Mouse (Mus musculus): ENCODE measurements at regions not wholly inside any gene's neighbourhood (a gene's known extent, or its start where the extent isn't known, plus 50 kb on each side); places are given as distances from the start of the nearest gene placed in this dataset.
A peak's percentile ranks its signal among the peaks of the same experiment; 100 is the strongest.

- DNase-seq (ENCODE audit: inconsistent ontology term), result peak; percentile 12
These were observed 217.9 kb downstream of the Nedd1 start for GRCm38 (mm10) chr10:92504271-92504670.

DNA sequence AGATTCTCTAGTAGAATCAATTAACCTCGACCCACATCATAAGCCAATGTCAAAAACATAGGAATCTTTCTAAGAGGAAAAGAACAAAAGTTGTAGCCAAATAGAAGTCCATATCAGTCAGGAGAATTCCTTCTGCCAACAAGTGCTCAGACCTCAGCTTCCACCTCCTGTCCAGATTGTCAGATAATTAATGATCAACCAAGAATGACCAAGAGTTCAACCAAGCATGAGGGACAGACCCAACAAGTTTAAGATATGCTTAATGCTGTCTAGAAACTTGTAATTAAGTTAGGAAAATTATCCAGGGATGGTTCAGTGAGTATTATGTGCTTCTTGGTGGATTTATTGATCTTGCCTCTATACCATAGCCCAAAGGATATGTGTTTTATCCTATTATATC is 238.6 kb downstream of the Nedd1 start:
- no peak for DNase-seq (ENCODE audit: inconsistent ontology term)

GRCm38 (mm10) chr10:92473282-92473681 is 248.9 kb downstream of the Nedd1 start:
- DNase-seq (ENCODE audit: inconsistent ontology term), result no peak

GRCm38 (mm10) chr10:92471111-92471510 is 251.1 kb downstream of the Nedd1 start:
- DNase-seq (ENCODE audit: inconsistent ontology term), result no peak

- DNase-seq (ENCODE audit: inconsistent ontology term), result no peak
These were observed 267.0 kb downstream of the Nedd1 start for GRCm38 (mm10) chr10:92455195-92455594.

DNA sequence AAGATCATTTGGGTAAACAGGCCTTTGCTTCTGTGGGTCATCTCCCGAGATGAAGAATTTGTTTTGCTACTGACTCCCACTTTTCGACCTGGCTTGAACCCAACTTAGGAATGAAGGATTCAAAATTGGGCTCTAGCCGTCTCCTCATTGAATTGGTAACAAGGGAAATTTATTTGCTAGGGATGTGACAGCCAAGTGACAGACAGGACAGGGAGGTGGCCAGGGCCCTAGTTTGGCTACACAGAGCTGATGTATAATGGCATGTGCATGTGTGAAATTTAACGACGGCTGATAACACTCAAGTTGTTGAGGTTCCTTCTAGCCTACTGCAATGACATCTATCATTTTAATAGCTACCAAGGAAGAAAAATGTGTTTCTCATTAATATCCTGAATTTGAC is 268.7 kb downstream of the Nedd1 start:
- no peak for DNase-seq (ENCODE audit: inconsistent ontology term)

DNA sequence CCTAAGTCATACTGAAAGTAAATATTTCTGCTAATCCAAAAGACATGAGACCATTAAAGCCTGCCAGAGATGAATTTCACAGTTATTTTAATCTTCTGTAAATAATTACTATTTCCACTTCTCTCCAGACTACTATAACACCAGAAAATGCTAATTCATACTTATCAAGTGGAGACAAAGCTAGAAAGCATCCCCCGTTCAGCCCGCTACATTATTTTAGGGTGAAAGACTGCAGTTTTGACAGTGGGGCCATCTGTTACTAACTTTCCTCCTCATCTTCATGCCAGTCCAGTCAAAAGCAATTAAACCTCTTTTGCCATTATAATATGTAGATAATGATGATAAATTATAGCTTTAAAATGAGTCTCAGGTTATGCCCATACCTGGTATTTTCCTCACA is 276.3 kb downstream of the Nedd1 start:
- no peak for DNase-seq (ENCODE audit: inconsistent ontology term)

DNA sequence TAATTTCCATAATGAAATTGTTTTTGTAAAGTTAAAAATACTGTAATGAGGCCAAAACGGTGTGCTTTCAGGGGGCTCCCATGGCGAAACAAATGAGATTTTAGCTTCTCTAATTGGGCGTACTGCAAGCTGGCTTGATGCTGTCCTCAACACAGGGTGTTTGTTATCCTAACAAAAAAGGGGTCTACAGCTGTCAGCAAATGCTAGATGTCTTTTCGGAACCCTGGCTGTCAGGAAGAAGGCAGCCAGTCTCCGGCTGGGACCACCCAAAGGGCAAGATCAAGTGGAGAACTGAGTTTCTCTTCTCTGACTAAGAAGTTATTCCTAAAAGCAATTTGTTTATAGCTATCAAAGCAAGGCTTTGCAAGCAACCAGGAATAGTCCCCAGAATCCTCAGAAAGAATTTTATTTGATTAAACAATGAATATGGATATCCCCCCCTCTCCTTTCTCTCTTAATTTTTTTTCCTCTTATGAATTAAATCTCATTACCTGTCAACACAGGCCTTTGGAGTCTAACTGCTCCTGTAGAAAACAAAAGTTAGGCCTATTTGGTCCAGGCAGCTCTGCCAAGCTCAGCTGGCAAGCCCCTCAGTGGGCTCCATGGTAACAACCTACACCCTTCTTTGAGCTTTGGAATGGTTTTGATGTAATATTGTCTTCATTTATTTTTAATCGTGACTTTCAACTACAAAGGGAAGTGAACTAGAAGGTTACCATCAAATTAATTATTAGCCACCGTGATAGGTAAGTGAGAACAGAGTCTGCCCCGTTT is 283.4 kb downstream of the Nedd1 start:
- DNase-seq (ENCODE audit: inconsistent ontology term), result no peak

DNA sequence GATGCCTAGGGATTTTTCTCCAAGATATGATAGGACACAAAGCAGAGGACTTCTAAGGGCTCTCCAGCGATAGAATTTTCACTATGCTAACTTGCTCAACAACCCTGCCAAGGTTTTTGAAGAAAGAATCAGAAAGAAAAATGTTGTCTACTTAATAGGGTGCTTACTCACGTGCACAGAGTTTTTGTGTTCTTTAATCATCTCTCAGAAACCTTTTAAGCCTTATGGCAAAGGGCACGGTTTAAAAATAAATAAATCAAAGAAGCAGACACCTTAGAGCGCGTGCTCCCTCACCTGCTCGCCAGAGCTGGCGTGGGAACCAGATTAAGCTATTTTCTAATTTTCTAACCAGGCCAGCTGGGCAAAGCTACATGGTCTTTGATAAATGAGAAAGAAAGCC is 293.0 kb downstream of the Nedd1 start:
- DNase-seq (ENCODE audit: inconsistent ontology term), result no peak

- no peak for DNase-seq (ENCODE audit: inconsistent ontology term)
These were observed 294.2 kb downstream of the Nedd1 start for GRCm38 (mm10) chr10:92428026-92428425.

DNA sequence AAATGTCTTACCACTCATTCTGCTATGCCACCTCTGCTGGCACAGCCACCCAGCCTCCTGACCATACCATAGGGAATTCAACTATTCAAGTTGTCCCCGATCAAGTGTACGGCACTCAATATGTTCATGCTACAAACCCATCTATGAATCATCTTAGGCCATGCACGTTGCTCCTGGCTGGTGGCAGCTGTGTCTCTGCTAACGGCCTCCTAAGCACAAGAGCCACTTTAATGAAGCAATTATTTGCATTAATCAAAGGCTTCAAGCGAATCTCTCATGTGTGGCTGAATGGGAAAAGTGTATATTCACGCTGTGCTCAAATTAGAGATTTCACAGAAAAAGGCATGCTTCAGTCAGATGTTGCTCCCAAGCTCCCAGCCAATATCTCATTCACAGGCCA is 295.8 kb downstream of the Nedd1 start:
- DNase-seq (ENCODE audit: inconsistent ontology term), result peak; percentile 76

DNA sequence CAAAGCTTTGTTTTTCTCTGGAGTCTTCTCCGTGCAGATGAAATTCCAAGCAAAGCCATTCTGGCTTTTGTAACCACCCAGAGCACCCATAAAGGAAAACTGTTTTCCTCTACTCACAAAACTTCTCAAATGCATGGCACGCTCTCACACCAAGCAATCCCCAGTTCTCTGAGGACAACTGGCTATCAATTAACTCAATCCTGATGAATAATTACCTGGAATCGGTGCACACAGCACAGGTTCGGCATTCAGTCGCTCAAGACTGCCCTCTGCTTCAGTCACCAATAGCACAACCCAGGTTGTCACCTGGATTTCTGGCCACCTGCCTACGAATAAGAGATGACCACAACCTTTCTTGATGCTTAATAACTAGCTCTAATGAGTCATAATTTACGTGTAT is 309.5 kb downstream of the Nedd1 start:
- no peak for DNase-seq (ENCODE audit: inconsistent ontology term)

GRCm38 (mm10) chr10:92410813-92411325 is 311.4 kb downstream of the Nedd1 start:
- no peak for DNase-seq (ENCODE audit: inconsistent ontology term)

- DNase-seq (ENCODE audit: inconsistent ontology term), result no peak
These were observed 317.4 kb downstream of the Nedd1 start for GRCm38 (mm10) chr10:92404697-92405293.

- DNase-seq (ENCODE audit: inconsistent ontology term), result no peak
These were observed 321.6 kb downstream of the Nedd1 start for GRCm38 (mm10) chr10:92400587-92401090.

DNA sequence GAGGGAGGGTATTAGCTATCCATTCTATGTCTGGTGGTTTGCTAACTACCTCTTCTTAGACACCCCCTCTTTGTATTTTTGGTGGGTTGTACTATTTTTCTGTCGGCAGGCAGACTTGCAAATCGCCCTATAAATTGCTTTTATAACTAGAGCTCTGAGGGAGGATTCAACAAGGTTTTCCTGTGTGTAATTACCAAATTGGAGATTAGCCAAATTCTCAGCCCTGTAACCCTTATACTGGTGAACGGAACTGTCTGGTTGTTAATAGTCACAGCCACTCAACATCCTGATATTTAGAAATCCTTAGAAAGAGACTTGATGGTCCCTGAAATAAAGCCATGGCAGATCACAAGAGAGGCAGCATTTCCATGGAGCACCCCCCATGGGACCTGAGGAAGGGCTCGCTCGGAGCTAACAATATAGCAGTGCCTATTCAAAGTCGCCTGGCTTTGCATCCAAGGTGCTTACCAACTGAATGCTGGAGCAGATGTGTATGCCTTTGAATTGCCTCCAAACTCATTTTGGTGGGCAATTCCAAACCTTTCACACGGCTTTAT is 333.0 kb downstream of the Nedd1 start:
- DNase-seq (ENCODE audit: inconsistent ontology term), result no peak

GRCm38 (mm10) chr10:92367126-92367525 is 355.1 kb downstream of the Nedd1 start:
- DNase-seq (ENCODE audit: inconsistent ontology term), result peak; percentile 34

GRCm38 (mm10) chr10:92356738-92357137 is 365.5 kb downstream of the Nedd1 start:
- DNase-seq (ENCODE audit: inconsistent ontology term), result no peak

DNA sequence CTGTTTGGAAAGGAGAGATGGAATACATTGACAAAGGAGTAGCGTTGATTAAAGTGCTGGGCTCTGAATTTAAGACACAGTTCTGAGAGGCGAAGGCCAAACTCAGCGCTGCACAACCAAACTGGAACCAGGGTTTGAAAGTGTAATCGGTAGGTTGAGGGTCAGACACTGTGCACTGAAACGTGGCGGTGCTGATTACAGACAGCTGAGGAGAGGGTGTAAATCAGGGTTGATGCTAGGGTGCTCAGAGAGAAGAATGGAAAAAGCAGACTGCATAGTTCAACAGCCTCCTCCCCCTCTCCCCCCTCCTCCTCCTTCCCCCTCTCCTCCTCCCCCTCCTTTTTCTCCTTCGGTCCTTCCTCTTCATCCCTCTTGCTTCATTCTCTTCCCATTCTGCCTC is 373.2 kb downstream of the Nedd1 start:
- DNase-seq (ENCODE audit: inconsistent ontology term), result no peak

- DNase-seq (ENCODE audit: inconsistent ontology term), result no peak
These were observed 374.1 kb downstream of the Nedd1 start for GRCm38 (mm10) chr10:92347960-92348675.

GRCm38 (mm10) chr10:92339671-92340070 is 382.5 kb downstream of the Nedd1 start:
- no peak for DNase-seq (ENCODE audit: inconsistent ontology term)

DNA sequence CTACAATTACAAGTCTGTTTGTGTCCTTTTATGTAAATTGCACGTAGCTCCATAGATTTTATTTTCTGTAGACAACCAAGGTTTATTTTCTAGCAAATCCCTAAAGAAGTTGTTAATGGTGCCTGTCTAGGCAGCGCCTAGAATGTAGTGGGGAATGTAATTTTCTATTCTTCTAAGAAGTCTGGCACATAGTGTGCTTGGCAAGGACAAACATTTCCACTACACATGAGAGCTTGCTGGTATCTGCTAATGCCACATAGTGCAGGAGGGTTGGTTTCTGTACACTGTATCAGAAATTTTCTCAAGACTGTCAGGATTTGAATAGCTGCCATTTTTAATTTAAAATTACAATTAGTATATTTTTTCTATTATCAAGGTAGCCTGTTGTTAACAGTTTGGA is 385.3 kb downstream of the Nedd1 start:
- no peak for DNase-seq (ENCODE audit: inconsistent ontology term)

All from Muller cell, postnatal 12 days (primary cell).